Mouse (Mus musculus): ENCODE results near the gene Hnrnpab. TPM values are rescaled to one million over a fixed set of nuclear protein-coding genes. Genes with fewer than 3 reads are reported as not detected.
A peak's percentile ranks its signal among the peaks of the same experiment; 100 is the strongest.

Hnrnpab gene
- 100 to 1,000 TPM; 147 to 154 TPM for total RNA-seq (2021)

GRCm38 (mm10) chr11:51606447-51607095 is at the start of gene Hnrnpab:
Gene Hnrnpab (minus strand): TSS chr11:51606847.
- peak; percentile 97 for DNase-seq

- no peak for DNase-seq
Observed at GRCm38 (mm10) chr11:51654891-51655290, 48.2 kb upstream of the Hnrnpab start.

- DNase-seq: no peak
Observed at GRCm38 (mm10) chr11:51653736-51654135, 47.1 kb upstream of the Hnrnpab start.

- no peak for DNase-seq
Observed at GRCm38 (mm10) chr11:51652889-51653418, 46.3 kb upstream of the Hnrnpab start.

GRCm38 (mm10) chr11:51650691-51651515 is 44.3 kb upstream of the Hnrnpab start, which contains the start of the genes N4bp3 and D930048N14Rik:
Gene N4bp3 (minus strand): TSS chr11:51650842.
Gene D930048N14Rik (plus strand): TSS chr11:51650954.
- DNase-seq: no peak

- DNase-seq: no peak
Observed at GRCm38 (mm10) chr11:51650261-51650660, 43.6 kb upstream of the Hnrnpab start.

- DNase-seq: no peak
Observed at GRCm38 (mm10) chr11:51649889-51650199, 43.2 kb upstream of the Hnrnpab start.

- DNase-seq: no peak
Observed at GRCm38 (mm10) chr11:51649111-51649888, 42.7 kb upstream of the Hnrnpab start.

- DNase-seq: no peak
Observed at GRCm38 (mm10) chr11:51648566-51648965, 41.9 kb upstream of the Hnrnpab start.

- DNase-seq: no peak
Observed at GRCm38 (mm10) chr11:51646751-51647667, 40.4 kb upstream of the Hnrnpab start.

GRCm38 (mm10) chr11:51646245-51646644 is 39.6 kb upstream of the Hnrnpab start:
- no peak for DNase-seq

GRCm38 (mm10) chr11:51645293-51645692 is 38.6 kb upstream of the Hnrnpab start:
- DNase-seq: no peak

- DNase-seq: no peak
Observed at GRCm38 (mm10) chr11:51644217-51644616, 37.6 kb upstream of the Hnrnpab start.

- no peak for DNase-seq
Observed at GRCm38 (mm10) chr11:51643761-51644160, 37.1 kb upstream of the Hnrnpab start.

GRCm38 (mm10) chr11:51643202-51643601 is 36.6 kb upstream of the Hnrnpab start:
- DNase-seq: no peak

- DNase-seq: no peak
Observed at GRCm38 (mm10) chr11:51640748-51641147, 34.1 kb upstream of the Hnrnpab start.

GRCm38 (mm10) chr11:51638497-51638896 is 31.9 kb upstream of the Hnrnpab start:
- DNase-seq: no peak

GRCm38 (mm10) chr11:51637971-51638414 is 31.3 kb upstream of the Hnrnpab start:
- no peak for DNase-seq

GRCm38 (mm10) chr11:51636323-51636684 is 29.7 kb upstream of the Hnrnpab start:
- DNase-seq: no peak

GRCm38 (mm10) chr11:51635525-51636322 is 29.1 kb upstream of the Hnrnpab start, which contains the start of gene Rmnd5b:
Gene Rmnd5b (minus strand): TSS chr11:51635896.
- DNase-seq: peak; percentile 93 to 95

- DNase-seq: no peak
Observed at GRCm38 (mm10) chr11:51635127-51635524, 28.5 kb upstream of the Hnrnpab start.

Data from layer of hippocampus, postnatal 36 days (tissue).